In genomic region chr11:98836128-98836527, GRCm38 (mm10) we compare ENCODE assay signal across 8 mouse cellular contexts. TPM values are rescaled to one million over a fixed set of nuclear protein-coding genes. Genes with fewer than 3 reads are reported as not detected.
DNase-seq lines count a peak whose midpoint lies in the region; ATAC-seq lines count a peak whose summit lies in the region.

No protein-coding gene starts in this region.

- peak; percentile 18 for DNase-seq in kidney, postnatal 10 days
- no peak for DNase-seq in kidney, adult 18-20 months
- no peak for DNase-seq in embryonic facial prominence, embryonic 11.5 days (ENCODE audit: low spot score)
- no peak for DNase-seq in hindbrain, embryonic 14.5 days (ENCODE audit: low spot score)
- DNase-seq in midbrain, embryonic 14.5 days: no peak
- no peak for DNase-seq in ovary, adult 18-20 months (ENCODE audit: low spot score)
- DNase-seq in thymus, adult 18-20 months: no peak
- no peak for DNase-seq in frontal cortex, adult 2 months (ENCODE audit: extremely low spot score in 1 of 2, low spot score in 1 of 2)

- peaks cover 6% of the 10 kb centered on the region for H3K36me3 ChIP-seq in embryonic facial prominence, embryonic 11.5 days (replicated peaks; ENCODE audit: control insufficient read depth, insufficient read depth, low read depth, low read length)
- H3K36me3 ChIP-seq in hindbrain, embryonic 14.5 days (replicated peaks; ENCODE audit: control insufficient read depth, insufficient read depth): peaks cover 39% of the 10 kb centered on the region
- peaks cover 36% of the 10 kb centered on the region for H3K36me3 ChIP-seq in midbrain, embryonic 14.5 days (ENCODE audit: control insufficient read depth, insufficient read depth, low read length)

- peak; percentile 16; the same call in 1 of the 2 replicates for ATAC-seq in embryonic facial prominence, embryonic 11.5 days (replicated peaks; ENCODE audit: insufficient number of reproducible peaks, low FRiP score, low TSS enrichment, low read depth)
- peak; percentile 25; the same call in 1 of the 2 replicates for ATAC-seq in hindbrain, embryonic 14.5 days (ENCODE audit: low FRiP score)
- 0 out of 2 replicates have a peak, but pooled peaks have one; percentile 25 for ATAC-seq in midbrain, embryonic 14.5 days (ENCODE audit: low FRiP score, low TSS enrichment)

- H3K4me2 ChIP-seq in embryonic facial prominence, embryonic 11.5 days (ENCODE audit: low read depth, low read length): peak overlapping the region; percentile 100
- peak overlapping the region; percentile 97 for H3K4me2 ChIP-seq in hindbrain, embryonic 14.5 days (replicated peaks)
- peak overlapping the region; percentile 97 for H3K4me2 ChIP-seq in midbrain, embryonic 14.5 days (ENCODE audit: low read length)

- H3K4me1 ChIP-seq in embryonic facial prominence, embryonic 11.5 days (ENCODE audit: control insufficient read depth, insufficient read depth, low read length): no peaks in the 10 kb centered on the region; the same call in 1 of the 2 replicates
- H3K4me1 ChIP-seq in hindbrain, embryonic 14.5 days (replicated peaks; ENCODE audit: control insufficient read depth, insufficient read depth, low read length): peaks cover 23% of the 10 kb centered on the region
- peaks cover 20% of the 10 kb centered on the region for H3K4me1 ChIP-seq in midbrain, embryonic 14.5 days (ENCODE audit: control insufficient read depth, insufficient read depth, low read length)

- H3K27ac ChIP-seq in embryonic facial prominence, embryonic 11.5 days (replicated peaks; ENCODE audit: low read depth, low read length): no peak overlapping the region
- H3K27ac ChIP-seq in hindbrain, embryonic 14.5 days: no peak overlapping the region
- peak overlapping the region; percentile 73; the same call in 1 of the 2 replicates for H3K27ac ChIP-seq in midbrain, embryonic 14.5 days (replicated peaks; ENCODE audit: low read depth, low read length)

- H3K27me3 ChIP-seq in embryonic facial prominence, embryonic 11.5 days (ENCODE audit: control insufficient read depth, insufficient read depth, low read length): peaks cover 2% of the 10 kb centered on the region
- no peaks in the 10 kb centered on the region; the same call in 1 of the 2 replicates for H3K27me3 ChIP-seq in hindbrain, embryonic 14.5 days (ENCODE audit: control insufficient read depth, insufficient read depth, low read length)
- no peaks in the 10 kb centered on the region for H3K27me3 ChIP-seq in midbrain, embryonic 14.5 days (ENCODE audit: control insufficient read depth, insufficient read depth, low read length)

- 28% methylated on average over 7 of the region's 7 CpGs for WGBS in embryonic facial prominence, embryonic 11.5 days
- WGBS in hindbrain, embryonic 14.5 days: 24% methylated on average over 7 of the region's 7 CpGs
- 31% methylated on average over 7 of the region's 7 CpGs for WGBS in midbrain, embryonic 14.5 days

- H3K4me3 ChIP-seq in embryonic facial prominence, embryonic 11.5 days (ENCODE audit: low read depth, low read length): peak overlapping the region; percentile 65; the same call in 1 of the 2 replicates
- H3K4me3 ChIP-seq in hindbrain, embryonic 14.5 days (replicated peaks; ENCODE audit: low read length): peak overlapping the region; percentile 82
- H3K4me3 ChIP-seq in midbrain, embryonic 14.5 days (replicated peaks; ENCODE audit: low read depth, low read length): peak overlapping the region; percentile 73

- no peak overlapping the region for H3K9ac ChIP-seq in embryonic facial prominence, embryonic 11.5 days (replicated peaks; ENCODE audit: low read length)
- H3K9ac ChIP-seq in hindbrain, embryonic 14.5 days: no peak overlapping the region
- no peak overlapping the region; the same call in 1 of the 2 replicates for H3K9ac ChIP-seq in midbrain, embryonic 14.5 days (replicated peaks; ENCODE audit: low read length)

- H3K9me3 ChIP-seq in embryonic facial prominence, embryonic 11.5 days (replicated peaks; ENCODE audit: control insufficient read depth, low read length): no peaks in the 10 kb centered on the region
- H3K9me3 ChIP-seq in hindbrain, embryonic 14.5 days (ENCODE audit: control insufficient read depth, low read length): no peaks in the 10 kb centered on the region
- H3K9me3 ChIP-seq in midbrain, embryonic 14.5 days (ENCODE audit: control insufficient read depth, low read length): no peaks in the 10 kb centered on the region

RNA-seq across cellular contexts. Expression of gene Rapgefl1, which starts 0.5 kb away (rescaled TPM):
- 1.1 TPM in 2 replicates for polyA plus RNA-seq in embryonic facial prominence, embryonic 11.5 days (2014; fragmentation: Nextera tagmentation; extraction: Ambion mirVana)
- 12.0 and 12.9 TPM in 2 replicates for polyA plus RNA-seq in hindbrain, embryonic 14.5 days (2014; fragmentation: Nextera tagmentation; extraction: Ambion mirVana)
- polyA plus RNA-seq in midbrain, embryonic 14.5 days (2014; fragmentation: Nextera tagmentation; extraction: Ambion mirVana): 8.8 and 9.6 TPM in 2 replicates
- 167 and 174 TPM in 2 replicates for polyA plus RNA-seq in frontal cortex, adult 2 months (2012; rRNA removed)

RNA-seq across cellular contexts. Expression of gene Wipf2, which starts 27.3 kb away (rescaled TPM):
- 4.4 and 4.6 TPM in 2 replicates for polyA plus RNA-seq in embryonic facial prominence, embryonic 11.5 days (2014; fragmentation: Nextera tagmentation; extraction: Ambion mirVana)
- polyA plus RNA-seq in hindbrain, embryonic 14.5 days (2014; fragmentation: Nextera tagmentation; extraction: Ambion mirVana): 4.7 and 4.8 TPM in 2 replicates
- polyA plus RNA-seq in midbrain, embryonic 14.5 days (2014; fragmentation: Nextera tagmentation; extraction: Ambion mirVana): 5.4 and 6.1 TPM in 2 replicates
- 26.3 and 26.7 TPM in 2 replicates for polyA plus RNA-seq in frontal cortex, adult 2 months (2012; rRNA removed)

RNA-seq across cellular contexts. Expression of gene Casc3, which starts 31.4 kb away (rescaled TPM):
- 41.9 and 44.3 TPM in 2 replicates for polyA plus RNA-seq in embryonic facial prominence, embryonic 11.5 days (2014; fragmentation: Nextera tagmentation; extraction: Ambion mirVana)
- 49.3 and 57.4 TPM in 2 replicates for polyA plus RNA-seq in hindbrain, embryonic 14.5 days (2014; fragmentation: Nextera tagmentation; extraction: Ambion mirVana)
- polyA plus RNA-seq in midbrain, embryonic 14.5 days (2014; fragmentation: Nextera tagmentation; extraction: Ambion mirVana): 46.6 and 57.3 TPM in 2 replicates
- polyA plus RNA-seq in frontal cortex, adult 2 months (2012; rRNA removed): 47.8 TPM in 2 replicates

RNA-seq across cellular contexts. Expression of gene Msl1, which starts 40.8 kb away (rescaled TPM):
- polyA plus RNA-seq in embryonic facial prominence, embryonic 11.5 days (2014; fragmentation: Nextera tagmentation; extraction: Ambion mirVana): 20.2 and 22.0 TPM in 2 replicates
- 23.6 and 24.1 TPM in 2 replicates for polyA plus RNA-seq in hindbrain, embryonic 14.5 days (2014; fragmentation: Nextera tagmentation; extraction: Ambion mirVana)
- 25.0 and 35.9 TPM in 2 replicates for polyA plus RNA-seq in midbrain, embryonic 14.5 days (2014; fragmentation: Nextera tagmentation; extraction: Ambion mirVana)
- 112 and 123 TPM in 2 replicates for polyA plus RNA-seq in frontal cortex, adult 2 months (2012; rRNA removed)

Comparison
In these comparisons a context has a peak if more than half of its experiments do, and no peak if none do; other contexts are left out.
1. RNA of gene Rapgefl1, which starts 0.5 kb away (polyA plus RNA-seq): 167 to 174 TPM in frontal cortex, adult 2 months; 12.0 to 12.9 TPM in hindbrain, embryonic 14.5 days, 8.8 to 9.6 TPM in midbrain, embryonic 14.5 days and 1.1 TPM in embryonic facial prominence, embryonic 11.5 days; every median in the first group is over 10 times any median in the second.
2. Peak in every context shown above with its lines, with median percentiles within 50 percentile points of each other: ATAC-seq, H3K4me2 ChIP-seq and H3K4me3 ChIP-seq.